Mouse (Mus musculus): ENCODE measurements around the gene Tnni3. TPM values are rescaled to one million over a fixed set of nuclear protein-coding genes. Genes with fewer than 3 reads are reported as not detected.

Gene Tnni3
- polyA plus RNA-seq, 1 experiment from 2014 or later: 4.3 TPM

GRCm38 (mm10) chr7:4504646-4505435 is 19.2 kb downstream of the Tnni3 start:
- WGBS: 65% methylated on average over 11 of the region's 11 CpGs
- Histone ChIP-seq H3K4me1 (replicated peaks) (peaks cover 7% of the 10 kb centered on the region), H3K9me3 (no peaks in the 10 kb centered on the region), H3K4me2 (no peak overlapping the region), H3K36me3 (no peaks in the 10 kb centered on the region), H3K4me3 (replicated peaks) (no peak overlapping the region), H3K27ac (no peak overlapping the region), H3K27me3 (no peaks in the 10 kb centered on the region; the same call in 1 of the 2 replicates), H3K9ac (replicated peaks) (no peak overlapping the region)
- ATAC-seq (ENCODE audit: insufficient number of reproducible peaks, insufficient read depth, low FRiP score, low TSS enrichment, low read depth): no peak

GRCm38 (mm10) chr7:4503858-4504257 is 20.2 kb downstream of the Tnni3 start:
- 87% methylated on average over 5 of the region's 5 CpGs for WGBS
- Histone ChIP-seq H3K27ac (no peak overlapping the region), H3K4me2 (no peak overlapping the region), H3K9me3 (no peaks in the 10 kb centered on the region), H3K9ac (replicated peaks) (no peak overlapping the region), H3K4me3 (replicated peaks) (no peak overlapping the region), H3K4me1 (replicated peaks) (peaks cover 17% of the 10 kb centered on the region), H3K36me3 (peaks cover 6% of the 10 kb centered on the region; the same call in 1 of the 2 replicates), H3K27me3 (no peaks in the 10 kb centered on the region)
- no peak for ATAC-seq (ENCODE audit: insufficient number of reproducible peaks, insufficient read depth, low FRiP score, low TSS enrichment, low read depth)

GRCm38 (mm10) chr7:4503100-4503499 is 20.9 kb downstream of the Tnni3 start:
- Histone ChIP-seq H3K27me3 (no peaks in the 10 kb centered on the region), H3K9ac (replicated peaks) (no peak overlapping the region), H3K9me3 (no peaks in the 10 kb centered on the region), H3K4me3 (replicated peaks) (no peak overlapping the region), H3K4me2 (0 out of 2 replicates have a peak overlapping the region, but pooled peaks have one; percentile 85), H3K36me3 (peaks cover 6% of the 10 kb centered on the region; the same call in 1 of the 2 replicates), H3K4me1 (replicated peaks) (peaks cover 24% of the 10 kb centered on the region), H3K27ac (no peak overlapping the region)
- no peak for ATAC-seq (ENCODE audit: insufficient number of reproducible peaks, insufficient read depth, low FRiP score, low TSS enrichment, low read depth)
- WGBS: 78% methylated on average over 4 of the region's 4 CpGs

GRCm38 (mm10) chr7:4502421-4503090 is 21.5 kb downstream of the Tnni3 start:
- peaks cover 6% of the 10 kb centered on the region; the same call in 1 of the 2 replicates for H3K36me3 ChIP-seq
- 7% methylated on average over 14 of the region's 14 CpGs for WGBS
- H3K4me1 ChIP-seq (replicated peaks): peaks cover 29% of the 10 kb centered on the region
- H3K9ac ChIP-seq (replicated peaks): peak overlapping the region; percentile 95; the same call in 1 of the 2 replicates
- peak overlapping the region; percentile 89; the same call in 1 of the 2 replicates for H3K27ac ChIP-seq
- H3K9me3 ChIP-seq: no peaks in the 10 kb centered on the region
- peak overlapping the region; percentile 85 for H3K4me2 ChIP-seq
- ATAC-seq (ENCODE audit: insufficient number of reproducible peaks, insufficient read depth, low FRiP score, low TSS enrichment, low read depth): peak; percentile 48
- H3K4me3 ChIP-seq (replicated peaks): peak overlapping the region; percentile 89
- H3K27me3 ChIP-seq: no peaks in the 10 kb centered on the region

GRCm38 (mm10) chr7:4501558-4502397 is 22.3 kb downstream of the Tnni3 start, which contains the start of gene Ppp1r12c:
Gene Ppp1r12c, minus strand, starts transcription at chr7:4501680.
- Histone ChIP-seq H3K36me3 (peaks cover 12% of the 10 kb centered on the region), H3K4me1 (replicated peaks) (peaks cover 29% of the 10 kb centered on the region), H3K4me3 (replicated peaks) (peak within 1 kb of the TSS; percentile 89), H3K9ac (replicated peaks) (peak within 1 kb of the TSS; percentile 95), H3K27me3 (no peaks in the 10 kb centered on the region), H3K27ac (peak within 1 kb of the TSS; percentile 89), H3K4me2 (peak within 1 kb of the TSS; percentile 85), H3K9me3 (no peaks in the 10 kb centered on the region)
- under 1% methylated on average over 62 of the region's 62 CpGs for WGBS
- ATAC-seq (ENCODE audit: insufficient number of reproducible peaks, insufficient read depth, low FRiP score, low TSS enrichment, low read depth): peak; percentile 87

- H3K4me1 ChIP-seq (replicated peaks): peaks cover 29% of the 10 kb centered on the region
- H3K4me3 ChIP-seq (replicated peaks): peak overlapping the region; percentile 89
- H3K9ac ChIP-seq (replicated peaks): peak overlapping the region; percentile 95
- ATAC-seq (ENCODE audit: insufficient number of reproducible peaks, insufficient read depth, low FRiP score, low TSS enrichment, low read depth): peak; percentile 29
- peak overlapping the region; percentile 85 for H3K4me2 ChIP-seq
- WGBS: under 1% methylated on average over 40 of the region's 52 CpGs
- H3K9me3 ChIP-seq: no peaks in the 10 kb centered on the region
- peak overlapping the region; percentile 89 for H3K27ac ChIP-seq
- peaks cover 20% of the 10 kb centered on the region for H3K36me3 ChIP-seq
- H3K27me3 ChIP-seq: no peaks in the 10 kb centered on the region
Observed at GRCm38 (mm10) chr7:4500892-4501471, 23.0 kb downstream of the Tnni3 start.

GRCm38 (mm10) chr7:4499034-4499433 is 25.0 kb downstream of the Tnni3 start:
- 83% methylated on average over 4 of the region's 4 CpGs for WGBS
- Histone ChIP-seq H3K9me3 (no peaks in the 10 kb centered on the region), H3K27ac (no peak overlapping the region), H3K4me1 (replicated peaks) (peaks cover 29% of the 10 kb centered on the region), H3K27me3 (no peaks in the 10 kb centered on the region), H3K4me3 (replicated peaks) (no peak overlapping the region), H3K9ac (replicated peaks) (no peak overlapping the region), H3K36me3 (peaks cover 39% of the 10 kb centered on the region), H3K4me2 (no peak overlapping the region)
- ATAC-seq (ENCODE audit: insufficient number of reproducible peaks, insufficient read depth, low FRiP score, low TSS enrichment, low read depth): no peak

- H3K4me1 ChIP-seq (replicated peaks): peaks cover 31% of the 10 kb centered on the region
- peak overlapping the region; percentile 15; the same call in 1 of the 2 replicates for H3K4me2 ChIP-seq
- H3K9me3 ChIP-seq: no peaks in the 10 kb centered on the region
- H3K27ac ChIP-seq: no peak overlapping the region
- WGBS: 34% methylated on average over 9 of the region's 9 CpGs
- H3K9ac ChIP-seq (replicated peaks): peak overlapping the region; percentile 3; the same call in 1 of the 2 replicates
- no peaks in the 10 kb centered on the region for H3K27me3 ChIP-seq
- H3K4me3 ChIP-seq (replicated peaks): no peak overlapping the region
- no peak for ATAC-seq (ENCODE audit: insufficient number of reproducible peaks, insufficient read depth, low FRiP score, low TSS enrichment, low read depth)
- H3K36me3 ChIP-seq: peaks cover 45% of the 10 kb centered on the region
Observed at GRCm38 (mm10) chr7:4498251-4498650, 25.8 kb downstream of the Tnni3 start.

GRCm38 (mm10) chr7:4497271-4497903 is 26.6 kb downstream of the Tnni3 start:
- H3K4me2 ChIP-seq: no peak overlapping the region

GRCm38 (mm10) chr7:4496468-4496867 is 27.6 kb downstream of the Tnni3 start:
- no peak overlapping the region for H3K4me2 ChIP-seq
- no peak for ATAC-seq (ENCODE audit: insufficient number of reproducible peaks, insufficient read depth, low FRiP score, low TSS enrichment, low read depth)
- H3K4me3 ChIP-seq (replicated peaks): no peak overlapping the region
- 95% methylated on average over 3 of the region's 3 CpGs for WGBS
- peaks cover 61% of the 10 kb centered on the region for H3K36me3 ChIP-seq
- H3K9me3 ChIP-seq: no peaks in the 10 kb centered on the region
- H3K27ac ChIP-seq: no peak overlapping the region
- peaks cover 46% of the 10 kb centered on the region for H3K4me1 ChIP-seq (replicated peaks)
- H3K9ac ChIP-seq (replicated peaks): no peak overlapping the region
- no peaks in the 10 kb centered on the region for H3K27me3 ChIP-seq

More at GRCm38 (mm10) chr7:4497271-4497903, 26.6 kb downstream of the Tnni3 start:
- Histone ChIP-seq H3K27me3 (no peaks in the 10 kb centered on the region), H3K9me3 (no peaks in the 10 kb centered on the region), H3K4me3 (replicated peaks) (no peak overlapping the region), H3K9ac (replicated peaks) (no peak overlapping the region), H3K36me3 (peaks cover 53% of the 10 kb centered on the region), H3K4me1 (replicated peaks) (peaks cover 39% of the 10 kb centered on the region), H3K27ac (no peak overlapping the region)
- no peak for ATAC-seq (ENCODE audit: insufficient number of reproducible peaks, insufficient read depth, low FRiP score, low TSS enrichment, low read depth)
- WGBS: 92% methylated on average over 9 of the region's 9 CpGs

Data from limb, embryonic 12.5 days (tissue).